Mouse (Mus musculus): ENCODE data around the gene Med24.

DNA sequence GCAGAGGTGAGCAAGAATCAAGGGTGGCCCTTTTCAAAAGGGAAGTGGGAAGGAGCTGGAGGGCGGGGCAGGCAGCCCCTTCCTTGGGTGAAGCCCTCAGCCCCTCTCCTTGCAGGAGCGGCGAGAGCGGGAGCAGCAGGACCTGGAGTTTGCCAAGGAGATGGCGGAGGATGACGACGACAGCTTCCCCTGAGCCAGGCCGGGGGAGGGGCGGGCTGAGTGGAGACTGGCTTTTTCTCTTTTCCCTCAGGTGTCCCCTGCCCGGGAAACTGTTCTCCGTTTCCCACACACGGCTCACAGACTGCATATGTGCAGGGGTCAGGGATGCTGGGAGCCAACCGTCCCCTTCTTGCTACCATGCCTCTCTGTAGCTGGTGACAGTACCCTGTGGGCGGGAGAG is 33.8 kb downstream of the Med24 start:
- no peak for TF ChIP-seq EP300 (IDR thresholded peaks at IDR 0.05; ENCODE audit: insufficient read depth, low read depth, low read length)
- no peak for TF ChIP-seq CTCF (IDR thresholded peaks at IDR 0.05)
